Mouse (Mus musculus): Measurements from ENCODE around the gene Hoxb7.

Gene Hoxb7

DNA sequence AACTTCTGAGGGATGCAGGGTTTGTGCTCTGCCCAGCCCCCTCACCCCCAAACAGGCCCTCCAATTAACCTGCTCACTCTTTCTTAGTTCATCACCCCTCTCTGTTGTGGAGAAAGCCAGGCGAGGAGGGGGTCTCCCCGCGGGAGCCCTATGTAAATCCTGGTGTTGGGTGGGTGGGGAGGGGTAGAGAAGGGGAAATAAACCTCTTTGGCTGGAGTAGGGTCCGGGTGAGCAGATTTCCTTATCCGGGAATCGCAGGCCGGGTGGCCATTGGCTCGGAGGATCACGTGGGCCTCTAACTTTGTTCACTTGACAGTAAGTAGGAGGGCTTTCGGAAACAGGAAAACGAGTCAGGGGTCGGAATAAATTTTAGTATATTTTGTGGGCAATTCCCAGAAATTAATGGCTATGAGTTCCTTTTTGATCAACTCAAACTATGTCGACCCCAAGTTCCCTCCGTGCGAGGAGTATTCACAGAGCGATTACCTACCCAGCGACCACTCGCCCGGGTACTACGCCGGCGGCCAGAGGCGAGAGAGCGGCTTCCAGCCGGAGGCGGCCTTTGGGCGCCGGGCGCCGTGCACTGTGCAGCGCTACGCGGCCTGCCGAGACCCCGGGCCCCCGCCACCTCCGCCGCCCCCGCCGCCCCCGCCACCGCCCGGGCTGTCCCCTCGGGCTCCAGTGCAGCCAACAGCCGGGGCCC, 32.1 kb downstream of the Hoxb7 start:
- peak; percentile 44 for DNase-seq

- DNase-seq: no peak
Measured at GRCm38 (mm10) chr11:96319071-96319902, 32.9 kb downstream of the Hoxb7 start.

GRCm38 (mm10) chr11:96319910-96320309, 33.5 kb downstream of the Hoxb7 start:
- no peak for DNase-seq

DNA sequence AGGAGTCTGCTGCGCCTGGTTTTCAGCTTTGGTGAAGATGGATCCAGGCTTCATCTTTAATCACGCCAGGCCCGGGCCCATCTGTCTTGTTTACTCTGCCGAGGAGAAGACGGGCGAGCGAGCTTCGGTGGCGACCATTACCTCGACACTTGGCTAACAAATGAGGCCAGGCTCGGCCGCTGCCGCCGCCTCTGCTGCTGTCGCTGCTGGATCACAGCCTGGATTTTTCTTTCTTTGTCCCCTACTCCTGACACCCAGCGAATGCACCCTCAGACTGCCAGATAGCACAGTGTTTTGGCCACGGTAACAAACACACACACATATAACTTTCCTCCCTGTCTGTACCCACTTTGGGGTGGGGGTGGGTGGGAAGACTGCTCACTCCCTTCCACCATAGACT, 34.3 kb downstream of the Hoxb7 start:
- DNase-seq: no peak

- DNase-seq: no peak
Measured at GRCm38 (mm10) chr11:96321846-96322245, 35.4 kb downstream of the Hoxb7 start.

DNA sequence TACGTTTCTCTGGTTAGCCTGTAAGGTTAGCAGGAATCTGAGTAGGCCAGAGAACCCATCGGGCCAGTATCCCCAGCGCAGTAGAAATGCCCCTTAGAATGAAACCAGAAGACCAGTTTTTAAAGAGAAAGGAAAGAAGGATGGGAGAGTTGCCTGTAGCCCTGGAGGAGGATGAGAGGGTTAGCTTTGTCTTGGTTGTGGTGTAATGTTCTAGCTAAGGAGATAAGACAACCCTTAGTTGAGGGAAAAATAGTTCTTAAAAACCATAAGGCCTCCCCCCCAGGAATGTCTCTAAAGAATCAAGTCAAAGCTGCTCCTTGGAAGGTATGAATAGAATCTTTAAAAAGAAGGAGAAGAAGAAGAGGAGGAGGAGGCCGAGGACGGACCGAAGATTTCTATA, 36.3 kb downstream of the Hoxb7 start:
- DNase-seq: no peak

DNA sequence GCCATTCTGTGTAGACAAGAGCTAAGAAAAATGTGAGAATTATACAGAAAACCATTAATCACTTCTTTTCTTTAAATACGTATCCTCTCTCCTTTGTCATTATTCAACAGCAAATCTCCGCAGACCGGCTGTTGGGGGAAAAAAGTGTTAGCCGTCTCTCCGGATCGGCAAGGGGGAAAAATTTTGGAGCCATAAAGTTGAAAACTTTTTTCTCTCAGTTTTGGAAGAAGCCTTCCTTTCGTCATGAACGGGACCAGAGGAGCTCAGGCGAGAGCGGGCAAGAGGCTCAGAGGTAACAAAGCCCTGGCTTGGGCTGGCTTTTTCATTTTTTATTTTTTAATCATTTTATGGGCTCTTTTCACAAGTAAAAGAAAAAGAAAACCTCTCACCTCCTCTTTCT, 36.7 kb downstream of the Hoxb7 start, which contains the start of gene Hoxb3:
TSS of gene Hoxb3 (plus strand) at position 173 of the 400 bp plus-strand sequence.
- DNase-seq: no peak

- DNase-seq: no peak
Measured at GRCm38 (mm10) chr11:96324125-96324524, 37.7 kb downstream of the Hoxb7 start.

GRCm38 (mm10) chr11:96324965-96325364, 38.5 kb downstream of the Hoxb7 start:
- DNase-seq: no peak

- no peak for DNase-seq
Measured at GRCm38 (mm10) chr11:96325747-96326212, 39.4 kb downstream of the Hoxb7 start.

DNA sequence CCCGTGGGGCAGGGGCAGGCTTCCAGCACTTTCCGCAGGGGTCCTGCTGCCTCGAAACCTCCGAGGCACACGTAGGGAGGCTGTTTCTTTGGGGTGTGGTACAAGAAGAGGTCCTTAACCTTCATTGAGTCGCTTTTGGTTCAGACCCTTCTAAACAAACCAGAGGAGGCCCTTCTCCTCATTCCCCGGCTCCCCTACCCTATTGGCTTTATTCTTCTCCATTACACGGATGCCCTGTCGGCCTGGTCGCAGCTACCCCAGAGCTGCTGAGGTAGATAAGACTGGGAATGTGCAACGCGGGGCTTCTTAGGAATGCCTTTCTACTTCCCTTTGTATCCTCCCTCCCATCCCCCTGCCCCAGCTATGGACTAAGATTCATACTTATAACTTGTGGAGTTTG, 40.3 kb downstream of the Hoxb7 start:
- DNase-seq: no peak

- DNase-seq: no peak
Measured at GRCm38 (mm10) chr11:96327122-96327521, 40.7 kb downstream of the Hoxb7 start.

GRCm38 (mm10) chr11:96327750-96328149, 41.3 kb downstream of the Hoxb7 start:
- no peak for DNase-seq

DNA sequence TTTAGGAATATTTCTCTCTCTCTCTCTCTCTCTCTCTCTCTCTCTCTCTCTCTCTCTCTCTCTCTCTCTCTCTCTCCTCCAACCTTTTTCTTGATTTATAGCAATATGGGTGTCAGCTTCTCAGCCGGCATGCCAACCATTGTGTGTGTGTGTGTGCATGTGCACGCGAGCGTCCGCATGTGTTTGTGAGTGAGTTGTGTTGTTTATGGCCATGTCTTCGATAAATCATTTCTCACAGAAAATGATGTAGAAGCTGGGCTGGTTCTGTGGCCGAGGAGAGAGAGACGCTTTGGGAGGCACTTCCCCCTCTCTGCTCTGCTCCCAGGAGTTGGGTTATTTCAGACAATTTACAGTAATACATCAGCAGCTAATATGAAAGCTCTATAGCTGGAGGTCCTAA, 42.2 kb downstream of the Hoxb7 start:
- no peak for DNase-seq

DNA sequence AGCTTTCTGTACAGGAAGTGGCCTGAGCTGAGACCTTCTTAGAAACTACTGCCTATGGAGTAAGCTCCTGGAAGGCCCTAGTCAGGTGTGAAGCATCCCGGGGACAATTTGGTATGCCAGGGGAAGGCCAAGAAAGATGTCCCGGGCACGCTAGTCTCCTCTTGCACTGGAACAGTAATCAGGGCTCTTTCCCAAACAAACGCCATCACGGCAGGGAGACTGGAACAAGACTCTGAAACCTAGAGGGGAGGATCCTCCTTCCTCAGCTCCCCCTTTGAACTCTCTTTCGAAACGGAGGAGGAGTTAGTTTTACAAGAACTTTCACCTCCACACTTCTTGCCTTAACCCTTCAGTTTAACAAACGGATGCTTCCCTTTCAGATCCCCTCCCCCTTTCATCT, 45.7 kb downstream of the Hoxb7 start:
- no peak for DNase-seq

DNA sequence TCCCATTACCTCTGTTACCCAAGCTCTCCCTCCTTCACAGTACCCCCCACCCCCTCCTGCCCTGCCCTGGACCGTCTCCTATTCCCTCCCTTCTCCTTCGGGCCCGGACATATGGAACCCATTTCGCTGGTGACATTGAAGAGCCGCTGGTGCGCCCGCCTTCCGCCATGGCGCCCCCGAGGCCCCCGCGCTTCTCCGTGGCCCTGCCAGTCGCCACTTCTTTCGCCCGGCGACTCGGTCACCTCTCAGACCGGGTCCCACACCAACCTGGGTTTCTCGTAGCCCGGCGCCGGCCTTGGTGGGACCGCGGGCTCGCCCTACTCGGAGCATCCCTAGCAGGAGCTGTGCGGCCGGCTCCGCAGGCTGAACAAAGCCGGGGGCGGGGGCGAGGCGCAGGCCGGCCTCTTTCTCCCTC, 46.2 kb downstream of the Hoxb7 start:
- no peak for DNase-seq

DNA sequence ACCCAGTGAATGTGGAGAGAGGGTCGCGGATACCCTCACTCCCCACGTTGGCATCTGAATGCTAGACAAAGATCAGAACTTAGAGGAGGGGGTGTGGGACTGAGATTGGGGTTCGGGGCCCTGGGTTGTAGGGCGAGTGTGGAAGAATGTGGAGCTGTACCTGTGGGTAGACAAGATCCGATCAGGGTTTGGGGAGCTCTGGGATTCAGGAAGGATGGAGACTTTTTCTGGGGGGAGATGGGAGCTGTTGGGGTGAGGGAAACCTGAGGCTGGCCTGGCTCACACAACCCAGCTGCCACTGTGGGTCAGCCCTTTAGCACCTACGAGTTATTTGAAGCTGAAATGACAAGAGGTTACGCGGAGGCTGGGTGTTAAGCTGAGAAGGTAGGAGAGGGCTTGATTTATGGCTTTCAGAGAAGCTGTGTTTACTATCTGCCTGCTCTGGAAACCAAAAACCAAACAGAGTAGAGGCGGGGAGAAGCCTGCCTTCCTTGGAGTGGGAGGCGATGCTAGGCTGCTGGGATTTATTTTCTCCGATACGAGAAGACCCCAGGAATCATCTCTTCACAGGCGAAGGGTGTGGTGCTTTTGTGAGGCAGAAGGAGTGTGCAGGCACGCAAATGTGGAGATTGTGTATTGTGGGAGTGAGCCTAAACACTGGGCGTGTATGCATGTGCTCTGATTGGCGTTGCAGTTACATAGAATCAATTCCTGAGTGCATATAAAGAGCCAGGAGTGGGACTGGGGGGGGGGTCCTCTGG, 47.0 kb downstream of the Hoxb7 start:
- no peak for DNase-seq

DNA sequence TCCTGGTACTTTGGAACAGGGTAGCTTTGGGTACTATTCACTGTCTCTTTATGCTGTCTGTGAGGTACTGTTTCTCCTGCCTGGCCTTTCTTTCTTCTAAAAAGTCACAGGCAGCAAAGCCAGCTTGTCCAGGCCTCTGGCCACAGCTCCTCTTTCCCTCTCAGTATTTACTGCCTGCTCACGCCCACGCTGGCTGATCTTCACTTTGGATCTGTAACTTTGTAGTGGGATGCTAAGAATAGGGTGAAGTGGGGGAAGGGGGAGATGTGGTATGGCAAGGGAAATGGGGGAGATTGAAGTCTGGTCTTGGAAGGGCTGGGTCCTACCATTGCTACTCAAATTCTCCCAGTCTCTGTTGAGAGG, 47.6 kb downstream of the Hoxb7 start:
- no peak for DNase-seq

DNA sequence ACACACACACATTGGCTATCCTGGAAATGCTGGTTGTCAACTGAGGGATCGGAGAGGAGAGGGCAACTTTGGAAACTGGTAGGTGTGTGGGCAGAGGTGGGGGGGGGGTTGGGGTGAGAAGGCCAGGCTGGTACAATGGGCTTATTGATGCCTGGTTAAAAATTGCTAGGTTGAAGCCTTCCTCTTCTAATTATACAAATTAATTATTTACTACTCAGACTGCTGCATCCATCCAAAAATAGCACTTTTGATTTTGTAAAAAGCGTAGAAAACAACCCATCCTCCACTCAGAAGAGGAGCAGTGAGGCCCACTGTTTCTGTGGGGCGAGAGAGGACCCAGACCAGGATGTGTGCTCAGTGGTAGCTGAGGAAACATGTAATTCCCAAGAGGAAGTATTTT, 48.6 kb downstream of the Hoxb7 start:
- DNase-seq: no peak

GRCm38 (mm10) chr11:96336597-96336996, 50.2 kb downstream of the Hoxb7 start:
- DNase-seq: no peak

GRCm38 (mm10) chr11:96337026-96337425, 50.6 kb downstream of the Hoxb7 start:
- DNase-seq: no peak

GRCm38 (mm10) chr11:96338957-96339855, 52.8 kb downstream of the Hoxb7 start:
- no peak for DNase-seq
